Mouse (Mus musculus) bone marrow macrophage, adult 2 months (primary cell): Measurements from ENCODE around the gene Slain2.

Source experiments
- CTCF ChIP-seq: IDR thresholded peaks from 2 replicates; pipeline ENCODE4 v1.5.1; 2012; ENCODE audit warnings: low read depth, mild to moderate bottlenecking, low read length, moderate library complexity
- POLR2A ChIP-seq: IDR thresholded peaks from 2 replicates; pipeline ENCODE4 v1.6.1; 2012; ENCODE audit warnings: mild to moderate bottlenecking, low read depth, low read length, borderline replicate concordance

- TF ChIP-seq CTCF: peak; percentile 87
- no peak for TF ChIP-seq POLR2A
These were observed 22.6 kb upstream of the Slain2 start for GRCm38 (mm10) chr5:72891534-72891933.
